Mouse (Mus musculus) gastrocnemius, adult 18-20 months (tissue): ENCODE data around the gene Ube4b. TPM values are rescaled to one million over a fixed set of nuclear protein-coding genes. Genes with fewer than 3 reads are reported as not detected.

Experiments used
- DNase-seq: peaks from one replicate; pipeline ENCODE4 v3.0.0; 2021; ENCODE audit warnings: low spot score
- total RNA-seq, 2 experiments: library from RNA; stranded (reverse); gene quantifications; 2 replicates each; pipeline ENCODE4 v1.2.3; 2021

The Ube4b gene
- total RNA-seq, 2 experiments from 2014 or later = 31.7 to 35.5 TPM

DNA sequence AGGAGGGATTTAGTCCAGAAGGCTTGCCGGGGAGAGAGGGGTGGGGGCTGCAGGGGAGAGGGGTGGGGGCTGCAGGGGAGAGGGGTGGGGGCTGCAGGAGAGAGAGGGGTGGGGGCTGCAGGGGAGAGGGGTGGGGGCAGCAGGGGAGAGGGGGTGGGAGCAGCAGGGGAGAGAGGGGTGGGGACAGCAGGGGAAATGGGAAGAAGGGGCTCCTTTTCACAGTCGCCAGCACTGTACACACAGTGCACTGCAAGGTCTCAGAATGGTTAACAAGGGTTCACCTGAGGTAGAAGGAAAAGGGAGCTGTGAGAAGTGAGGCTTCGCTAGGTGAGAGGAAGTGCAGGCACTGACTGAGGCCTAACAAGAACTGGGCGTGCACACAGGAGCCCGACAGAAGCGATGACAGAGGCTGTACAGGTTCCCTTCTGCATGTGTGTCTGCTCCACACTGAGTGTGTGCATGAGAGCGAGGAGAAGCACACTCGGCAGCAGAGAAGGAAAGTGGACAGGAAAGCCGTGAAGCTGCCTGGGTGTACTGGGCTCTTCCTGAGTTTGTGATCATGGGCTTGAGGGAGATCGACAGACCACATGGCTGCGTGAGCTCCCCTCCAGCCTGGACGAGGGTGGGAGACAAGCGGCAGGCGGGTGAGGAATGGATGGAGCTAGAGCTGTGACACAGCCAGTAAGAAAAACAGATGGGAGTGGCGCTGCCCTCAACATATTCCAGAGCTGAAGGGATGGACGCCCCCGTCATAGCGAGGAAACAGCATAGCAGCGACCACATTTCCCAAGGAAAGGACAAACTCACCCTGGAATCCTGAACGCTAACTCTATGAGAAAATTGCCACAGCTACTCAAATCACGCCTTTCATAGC is 29.9 kb downstream of the Ube4b start:
- DNase-seq = no peak

DNA sequence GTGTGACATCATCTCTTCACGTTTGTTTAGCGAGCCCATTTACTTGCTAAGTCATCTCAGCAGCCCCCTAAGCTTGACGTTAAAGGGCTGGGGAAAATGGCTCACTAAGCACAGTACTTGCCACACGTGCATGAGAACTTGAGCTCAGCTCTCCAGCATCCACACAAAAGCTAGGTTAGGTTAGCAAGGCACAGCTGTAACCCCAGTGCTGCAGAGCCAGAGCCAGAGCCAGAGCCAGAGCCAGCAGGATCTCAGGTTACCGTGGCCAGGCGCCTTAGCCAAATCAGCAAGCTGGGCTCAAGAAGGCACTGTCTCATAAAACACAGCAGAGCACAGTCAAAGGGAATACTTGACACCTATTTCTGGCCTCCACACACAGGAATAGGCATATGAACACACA is 31.0 kb downstream of the Ube4b start:
- DNase-seq = peak; percentile 81

DNA sequence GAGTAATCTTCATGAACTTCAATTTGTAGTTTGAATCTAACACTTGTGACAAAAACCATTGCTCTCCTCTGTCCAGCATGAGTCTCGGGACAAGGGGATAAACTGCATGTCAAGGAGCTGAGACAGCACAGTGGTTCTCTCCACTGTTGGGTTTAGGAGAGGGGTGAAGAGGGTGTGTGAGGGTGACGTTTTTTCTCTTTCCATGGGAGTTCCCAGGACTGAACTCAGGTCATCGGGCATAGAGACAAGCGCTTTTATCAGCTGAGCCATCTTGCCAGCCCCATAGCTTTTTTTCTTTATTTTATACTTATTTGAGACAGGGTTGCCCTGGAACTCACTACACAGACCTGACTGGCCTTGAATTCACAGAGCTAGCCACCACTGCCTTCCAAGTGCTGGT is 32.3 kb downstream of the Ube4b start:
- no peak for DNase-seq

DNA sequence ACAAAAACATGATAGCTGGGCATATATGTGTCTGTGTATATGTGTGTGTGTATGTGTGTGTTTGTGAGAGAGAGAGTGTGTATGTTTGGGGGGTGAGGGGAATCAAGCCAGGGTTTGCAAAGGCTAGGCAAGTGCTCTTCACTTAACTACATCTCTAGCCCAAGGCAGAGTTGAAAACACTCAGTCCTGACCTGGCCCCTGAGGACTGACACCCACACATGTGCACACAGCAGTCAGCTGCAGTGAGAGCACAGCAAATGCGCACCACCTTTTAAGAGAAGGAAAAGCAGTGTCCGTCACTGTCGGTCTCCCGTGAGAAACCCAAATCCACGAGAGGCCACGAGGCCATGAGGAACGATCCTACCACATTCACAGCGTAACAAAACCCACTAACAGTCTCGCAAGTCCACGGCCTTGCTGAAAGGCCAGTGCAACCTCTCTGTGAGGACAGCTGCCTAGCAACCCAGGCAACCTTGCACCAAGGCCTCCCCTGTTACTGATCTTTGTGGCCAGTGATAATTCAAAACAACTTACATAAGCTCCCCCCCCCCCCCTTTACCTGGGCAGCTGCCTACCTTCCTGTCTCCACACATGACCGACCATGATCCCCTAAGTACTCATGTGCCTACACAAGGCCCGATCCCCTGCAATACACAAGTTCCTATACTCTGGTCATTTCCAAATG is 33.1 kb downstream of the Ube4b start:
- no peak for DNase-seq

GRCm38 (mm10) chr4:149392359-149392758 is 34.2 kb downstream of the Ube4b start:
- DNase-seq = no peak

DNA sequence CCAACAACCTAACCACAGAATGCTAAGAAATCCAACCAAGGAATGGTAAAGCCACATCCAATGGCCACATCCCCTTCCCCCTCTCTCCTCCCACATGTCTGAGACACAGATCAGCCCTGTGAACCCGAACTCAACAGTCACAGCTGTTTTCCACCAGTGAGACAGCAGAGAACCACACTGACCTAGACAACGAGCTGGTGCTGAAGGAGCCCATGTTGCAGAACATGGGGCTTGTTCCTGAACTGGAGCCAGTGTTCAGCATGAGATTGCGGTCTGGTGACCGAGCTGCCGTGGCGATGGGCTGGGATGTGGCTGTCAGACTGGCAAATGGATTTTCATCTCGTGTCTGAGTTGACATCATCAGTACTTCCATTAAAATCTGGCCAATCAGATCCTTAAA is 45.5 kb downstream of the Ube4b start:
- no peak for DNase-seq

DNA sequence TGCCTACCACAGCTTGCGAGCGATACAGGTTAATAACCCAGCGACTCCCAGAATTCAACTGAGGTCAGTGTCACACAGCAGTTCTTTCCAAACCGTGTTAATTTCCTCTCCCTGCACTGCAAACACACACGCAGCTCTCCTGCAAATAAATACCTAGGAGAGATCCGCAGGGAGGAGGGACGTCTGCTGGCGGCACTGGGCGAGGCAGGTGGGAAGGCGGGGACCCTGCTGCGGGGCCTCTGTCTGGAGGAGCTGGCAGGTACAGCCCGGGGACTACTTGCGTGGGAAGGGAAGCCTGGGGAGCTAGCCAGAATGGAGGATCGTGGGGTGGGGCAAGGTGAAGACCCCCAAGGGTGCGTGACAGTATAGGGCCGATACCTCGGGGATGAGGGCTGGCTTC is 46.7 kb downstream of the Ube4b start:
- DNase-seq = no peak

DNA sequence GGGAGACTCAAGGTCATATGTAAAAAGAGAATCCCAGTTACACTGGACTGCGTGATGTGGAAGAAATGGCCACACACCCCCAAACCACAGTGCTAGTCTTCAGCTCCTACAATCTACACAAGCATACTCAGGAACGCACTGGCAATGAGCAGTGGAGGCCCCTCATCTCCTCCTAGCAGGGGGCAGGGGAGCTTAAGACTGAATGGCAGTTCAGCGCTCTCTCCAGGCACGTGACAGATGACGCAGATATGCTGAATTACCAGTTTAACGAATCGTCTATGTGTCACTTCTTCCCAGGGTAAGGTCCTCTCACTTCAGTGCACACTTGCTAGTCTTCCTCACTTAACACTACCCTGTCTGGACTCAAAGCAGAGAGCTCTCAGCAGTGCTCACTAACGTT is 47.7 kb downstream of the Ube4b start:
- DNase-seq = no peak

- DNase-seq = no peak
These were observed 50.5 kb downstream of the Ube4b start for GRCm38 (mm10) chr4:149376034-149376433.

DNA sequence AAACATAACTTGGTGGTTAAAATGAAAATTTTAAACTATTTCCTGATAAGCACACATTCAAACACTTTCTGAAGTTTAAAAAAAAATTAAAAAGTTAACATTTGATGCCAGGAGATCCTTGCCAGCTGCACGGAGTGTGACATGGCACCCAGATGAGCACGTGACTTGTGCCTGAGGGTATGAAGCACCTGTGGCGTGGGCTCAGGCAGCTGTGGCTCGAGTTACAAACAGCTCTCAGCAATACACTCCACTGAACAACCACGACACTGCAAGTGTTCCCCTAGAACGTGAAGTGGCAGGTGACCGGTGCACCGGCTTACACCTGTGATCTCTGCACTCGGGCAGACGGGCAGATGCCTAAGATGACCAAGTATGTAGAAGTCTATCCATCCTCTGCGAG is 51.9 kb downstream of the Ube4b start:
- no peak for DNase-seq

DNA sequence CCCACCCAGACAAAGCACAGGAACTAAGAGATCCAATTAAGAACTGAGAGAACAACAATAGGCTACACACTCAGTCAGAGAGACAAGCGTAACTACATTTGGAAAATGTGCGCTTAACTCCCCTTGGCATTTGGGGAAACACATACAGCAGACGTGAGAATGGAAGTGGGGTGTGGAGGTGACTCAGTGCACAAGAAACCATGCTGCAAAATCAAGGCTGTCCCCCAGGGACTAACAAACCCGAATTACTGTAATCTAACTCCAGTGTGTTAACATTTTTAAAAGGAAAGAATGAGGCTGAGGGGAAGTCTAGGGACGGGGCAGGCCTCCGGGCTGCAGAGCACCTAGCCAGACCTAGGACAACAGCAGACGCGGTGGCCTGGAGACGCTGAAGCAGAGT is 52.6 kb downstream of the Ube4b start:
- DNase-seq = no peak

- DNase-seq = peak; percentile 39
These were observed 53.1 kb downstream of the Ube4b start for GRCm38 (mm10) chr4:149373431-149373830.

GRCm38 (mm10) chr4:149365702-149366370 is 60.7 kb downstream of the Ube4b start:
- DNase-seq = no peak

GRCm38 (mm10) chr4:149364896-149365295 is 61.7 kb downstream of the Ube4b start:
- DNase-seq = peak; percentile 87

DNA sequence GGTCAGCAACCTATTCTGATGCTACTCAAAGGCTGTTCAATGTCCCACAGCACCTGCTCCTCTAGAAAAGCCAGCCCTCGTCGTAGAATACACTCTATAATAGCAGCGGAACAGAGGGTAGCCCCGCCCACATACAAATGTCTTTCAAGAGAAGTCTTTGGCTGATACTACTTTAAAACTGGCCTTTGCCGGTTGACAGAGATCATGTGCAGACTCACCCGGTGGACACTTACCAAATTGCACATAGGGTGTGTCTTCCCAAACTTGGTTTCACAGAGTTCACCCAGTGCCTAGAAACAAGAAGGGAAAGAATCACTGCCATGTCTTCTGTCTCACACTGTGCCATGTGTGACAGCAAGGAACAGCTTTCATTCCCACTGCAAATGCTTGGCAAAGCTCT is 65.5 kb downstream of the Ube4b start:
- DNase-seq = no peak

- no peak for DNase-seq
These were observed 65.9 kb downstream of the Ube4b start for GRCm38 (mm10) chr4:149360647-149361046.

DNA sequence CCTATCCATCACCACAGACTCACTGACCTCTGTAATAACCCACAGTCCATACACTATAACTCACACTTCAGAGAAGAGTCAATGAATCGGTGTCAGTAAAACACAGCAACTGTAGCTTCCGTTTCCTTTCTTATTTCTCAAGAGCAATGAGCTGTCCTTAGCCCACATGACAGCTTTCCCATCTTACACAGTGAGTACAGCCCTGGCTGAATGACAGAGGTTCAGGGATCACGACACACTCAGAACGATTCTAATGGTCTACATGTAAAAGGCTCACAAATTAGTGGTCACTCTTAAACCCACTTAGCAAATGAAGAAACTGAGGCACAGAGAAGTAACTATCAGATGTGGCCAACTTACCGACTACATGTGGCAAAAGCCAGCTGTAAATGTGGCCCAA is 68.6 kb downstream of the Ube4b start:
- no peak for DNase-seq

DNA sequence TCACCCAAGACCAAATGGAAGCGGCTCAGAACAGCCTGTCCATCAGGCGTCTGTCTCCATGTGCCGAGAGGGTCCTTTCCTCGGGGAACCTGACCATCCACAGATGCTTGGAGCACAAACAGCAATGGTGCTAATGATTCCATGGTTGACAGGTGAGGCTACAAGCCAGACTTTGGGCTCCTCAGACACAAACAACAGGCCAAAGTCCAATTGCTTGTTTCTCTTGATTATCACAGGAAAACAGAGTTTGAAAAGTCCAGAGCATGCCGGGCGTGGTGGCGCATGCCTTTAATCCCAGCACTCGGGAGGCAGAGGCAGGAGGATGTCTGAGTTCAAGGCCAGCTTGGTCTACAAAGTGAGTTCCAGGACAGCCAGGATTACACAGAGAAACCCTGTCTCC is 71.9 kb downstream of the Ube4b start:
- no peak for DNase-seq

DNA sequence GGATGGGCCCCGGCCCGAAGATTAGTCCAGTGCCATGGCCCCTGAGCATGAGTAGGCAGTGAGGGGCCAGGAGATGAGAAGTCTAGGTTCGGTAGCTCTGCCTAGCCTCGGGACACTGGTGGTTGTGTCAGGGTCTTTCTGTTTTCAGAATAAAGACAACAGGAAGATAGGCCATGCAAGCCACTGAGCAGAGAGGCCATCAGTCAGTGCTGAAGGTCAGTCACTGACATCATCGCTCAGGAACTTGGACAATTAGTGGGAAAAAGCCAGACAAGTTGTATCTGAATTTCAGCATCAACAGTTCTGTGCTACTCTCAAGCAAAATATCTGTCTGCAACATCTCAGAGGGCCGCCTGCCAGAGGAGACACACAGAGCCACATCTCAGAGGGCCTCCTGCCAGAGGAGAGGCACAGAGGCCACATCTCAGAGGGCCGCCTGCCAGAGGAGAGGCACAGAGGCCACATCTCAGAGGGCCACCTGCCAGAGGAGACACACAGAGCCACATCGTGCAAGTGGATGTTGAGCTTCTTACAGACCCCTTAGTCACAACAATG is 74.9 kb downstream of the Ube4b start:
- peak; percentile 44 for DNase-seq

- DNase-seq = no peak
These were observed 77.6 kb downstream of the Ube4b start for GRCm38 (mm10) chr4:149348963-149349362.

DNA sequence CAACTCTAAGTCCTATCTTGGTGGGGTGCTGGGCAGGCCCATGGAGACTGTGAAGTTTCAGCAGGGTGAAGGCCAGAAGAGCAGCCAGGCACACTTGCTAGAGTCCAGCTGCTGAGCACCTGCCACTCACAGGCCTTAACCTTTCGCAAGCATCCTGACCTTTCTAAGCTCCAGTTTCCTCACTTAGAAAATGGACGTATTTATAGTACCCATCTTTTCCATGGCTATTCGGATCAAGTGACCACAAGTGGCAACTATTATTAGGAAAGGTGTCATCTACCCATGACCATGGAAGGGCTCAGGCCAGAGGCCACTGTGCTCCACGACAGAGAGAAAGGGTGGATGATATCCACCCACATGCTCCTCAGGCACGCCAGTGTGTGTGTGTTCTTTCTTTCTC is 80.7 kb downstream of the Ube4b start:
- peak; percentile 81 for DNase-seq

GRCm38 (mm10) chr4:149344311-149344710 is 82.2 kb downstream of the Ube4b start:
- no peak for DNase-seq
